Mouse (Mus musculus) retina, postnatal 7 days (tissue): Measurements from ENCODE around the gene BC035044.
"Not testable (repeated sequence)": the region's sequence is repeated elsewhere in the genome, so short reads cannot be mapped to it uniquely, and the experiment has no call there.

Experiments
- DNase-seq: peaks from one replicate; pipeline ENCODE4 v3.0.0-alpha.2; 2012; ENCODE audit warnings: low read depth, low spot score

Gene BC035044

GRCm38 (mm10) chr6:128850671-128851070, 40.3 kb downstream of the BC035044 start:
- DNase-seq, result no peak

- DNase-seq, result no peak
Observed at GRCm38 (mm10) chr6:128849902-128850301, 41.0 kb downstream of the BC035044 start.

- no peak for DNase-seq
Observed at GRCm38 (mm10) chr6:128847401-128847800, 43.5 kb downstream of the BC035044 start.

- DNase-seq, result no peak
Observed at GRCm38 (mm10) chr6:128845998-128846542, 44.9 kb downstream of the BC035044 start.

- DNase-seq, result peak; percentile 85
Observed at GRCm38 (mm10) chr6:128845319-128845979, 45.5 kb downstream of the BC035044 start.

GRCm38 (mm10) chr6:128844586-128845080, 46.3 kb downstream of the BC035044 start:
- no peak for DNase-seq

GRCm38 (mm10) chr6:128844131-128844530, 46.8 kb downstream of the BC035044 start:
- no peak for DNase-seq

- DNase-seq, result no peak
Observed at GRCm38 (mm10) chr6:128843479-128843992, 47.4 kb downstream of the BC035044 start.

- DNase-seq, result peak; percentile 95
Observed at GRCm38 (mm10) chr6:128842945-128843478, 47.9 kb downstream of the BC035044 start.

GRCm38 (mm10) chr6:128842356-128842944, 48.5 kb downstream of the BC035044 start:
- no peak for DNase-seq

GRCm38 (mm10) chr6:128841327-128842089, 49.4 kb downstream of the BC035044 start:
- DNase-seq, result no peak

- DNase-seq, result not testable (repeated sequence)
Observed at GRCm38 (mm10) chr6:128840669-128841068, 50.3 kb downstream of the BC035044 start.

- no peak for DNase-seq
Observed at GRCm38 (mm10) chr6:128839921-128840320, 51.0 kb downstream of the BC035044 start.

GRCm38 (mm10) chr6:128839266-128839771, 51.6 kb downstream of the BC035044 start:
- peak; percentile 67 for DNase-seq

- peak; percentile 82 for DNase-seq
Observed at GRCm38 (mm10) chr6:128838342-128839265, 52.3 kb downstream of the BC035044 start.

- no peak for DNase-seq
Observed at GRCm38 (mm10) chr6:128837454-128838341, 53.2 kb downstream of the BC035044 start.

GRCm38 (mm10) chr6:128836955-128837334, 54.0 kb downstream of the BC035044 start:
- no peak for DNase-seq

GRCm38 (mm10) chr6:128836191-128836954, 54.6 kb downstream of the BC035044 start:
- no peak for DNase-seq

GRCm38 (mm10) chr6:128835571-128835970, 55.4 kb downstream of the BC035044 start:
- no peak for DNase-seq
